Comparison of ENCODE assay signal across 8 mouse cellular contexts in the genomic region with DNA sequence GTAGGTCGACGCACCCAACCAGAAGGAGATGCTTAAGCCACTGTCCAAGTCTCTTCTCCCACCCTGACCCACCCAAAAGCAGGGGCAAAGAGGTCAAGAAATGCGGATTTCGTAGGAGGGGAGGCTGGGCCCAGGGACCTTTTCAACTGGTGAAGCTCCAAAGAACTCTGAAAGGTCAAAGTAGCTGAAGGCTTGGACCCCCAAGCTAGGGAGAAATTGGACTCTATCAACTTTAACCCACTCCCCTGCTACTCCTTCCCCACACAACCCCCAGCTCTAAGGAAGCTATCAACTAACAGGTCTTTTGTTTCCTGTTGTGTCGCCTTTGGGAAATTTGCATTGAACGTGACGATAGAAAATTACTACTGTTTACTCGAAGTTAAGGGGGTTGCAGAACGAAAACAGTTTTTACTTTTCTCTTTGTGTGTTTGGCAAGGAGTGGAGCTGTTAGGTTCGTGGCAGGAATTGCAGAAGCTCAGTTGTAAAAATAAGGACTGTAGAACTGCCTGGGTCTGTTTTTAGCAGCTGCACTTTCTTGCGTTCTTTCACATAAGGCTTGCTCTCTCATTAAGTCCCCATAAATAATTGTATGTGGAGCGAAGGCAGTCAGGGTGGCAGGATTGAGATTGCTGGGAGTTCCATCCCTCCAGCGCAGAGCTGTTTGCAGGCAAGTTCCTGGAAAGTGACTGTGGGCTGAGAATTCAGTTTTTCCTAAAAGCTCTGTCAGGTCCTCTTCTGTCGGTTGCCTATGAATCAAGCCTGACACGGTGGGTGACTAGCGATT. TPM values are rescaled to one million over a fixed set of nuclear protein-coding genes. Genes with fewer than 3 reads are reported as not detected.
A peak's percentile ranks its signal among the peaks of the same experiment; 100 is the strongest.
DNase-seq lines count a peak whose midpoint lies in the region; ATAC-seq and TF ChIP-seq lines count a peak whose summit lies in the region.

No protein-coding gene starts in this region.

- TF ChIP-seq EP300 in ES-Bruce4 (IDR thresholded peaks at IDR 0.05; ENCODE audit: insufficient read depth, low read depth, low read length), result no peak

- no peak overlapping the region; the same call in 1 of the 2 replicates for H3K9ac ChIP-seq in ES-Bruce4 (ENCODE audit: low read depth, poor library complexity, severe bottlenecking)
- H3K9ac ChIP-seq in forebrain, embryonic 16.5 days (replicated peaks; ENCODE audit: low read depth, low read length), result no peak overlapping the region

- no peak overlapping the region for H3K27ac ChIP-seq in ES-Bruce4 (ENCODE audit: insufficient read depth, low read length)
- no peak overlapping the region for H3K27ac ChIP-seq in forebrain, embryonic 16.5 days (ENCODE audit: low read length)

- DNase-seq in CD4-positive, CD25-positive, alpha-beta regulatory T cell, adult 2 months (ENCODE audit: low read depth, low spot score), result peak; percentile 54
- peak; percentile 29 for DNase-seq in mesoderm, embryonic 11.5 days (ENCODE audit: low read depth, low spot score)
- peak; percentile 56 for DNase-seq in thymus, postnatal 0 days (ENCODE audit: low spot score)
- no peak for DNase-seq in cerebellum, postnatal 4 days (ENCODE audit: low spot score in 2 of 2)
- DNase-seq in left cerebral cortex, postnatal 4 days, result no peak

- 2% methylated on average over 16 of the region's 16 CpGs for WGBS in forebrain, embryonic 16.5 days

- ATAC-seq in forebrain, embryonic 16.5 days, result no peak
- ATAC-seq in activated CD4-positive, CD25-positive, alpha-beta regulatory T cell, adult 4 months, result no peak

- no peak for TF ChIP-seq POLR2A in ES-Bruce4 (IDR thresholded peaks at IDR 0.05; ENCODE audit: insufficient read depth, low read length)

- H3K4me3 ChIP-seq in ES-Bruce4 (ENCODE audit: low read depth, low read length), result peak overlapping the region; percentile 35; the same call in 1 of the 2 replicates
- H3K4me3 ChIP-seq in forebrain, embryonic 16.5 days (replicated peaks; ENCODE audit: low read length), result peak overlapping the region; percentile 80

- H3K9me3 ChIP-seq in ES-Bruce4 (replicated peaks; ENCODE audit: control insufficient read depth, insufficient read depth, low read length, poor library complexity, severe bottlenecking), result no peaks in the 10 kb centered on the region
- no peaks in the 10 kb centered on the region for H3K9me3 ChIP-seq in forebrain, embryonic 16.5 days (ENCODE audit: control insufficient read depth, low read length)

- TF ChIP-seq CTCF in ES-Bruce4 (IDR thresholded peaks at IDR 0.05; ENCODE audit: low read depth, low read length), result no peak

- H3K4me2 ChIP-seq in forebrain, embryonic 16.5 days (ENCODE audit: low read length), result peak overlapping the region; percentile 77

- peaks cover 2% of the 10 kb centered on the region for H3K4me1 ChIP-seq in ES-Bruce4 (ENCODE audit: control insufficient read depth, insufficient read depth, low read length)
- peaks cover 16% of the 10 kb centered on the region for H3K4me1 ChIP-seq in forebrain, embryonic 16.5 days (replicated peaks; ENCODE audit: control insufficient read depth, insufficient read depth, low read length)

- H3K36me3 ChIP-seq in ES-Bruce4 (ENCODE audit: control insufficient read depth, insufficient read depth, low read length, poor library complexity, severe bottlenecking), result no peaks in the 10 kb centered on the region
- H3K36me3 ChIP-seq in forebrain, embryonic 16.5 days (ENCODE audit: control insufficient read depth, insufficient read depth), result no peaks in the 10 kb centered on the region

- intact Hi-C loops in left cerebral cortex, postnatal 4 days (cut with DNase I), result loop anchor here (2.0 to 5.0 kb wide), 2 partner anchors 514 to 625 kb away; no protein-coding TSS in a partner anchor

- no peaks in the 10 kb centered on the region; the same call in none of the 2 replicates for H3K27me3 ChIP-seq in ES-Bruce4 (ENCODE audit: control insufficient read depth, insufficient read depth, low read length, poor library complexity, severe bottlenecking)
- peaks cover 15% of the 10 kb centered on the region; the same call in 1 of the 2 replicates for H3K27me3 ChIP-seq in forebrain, embryonic 16.5 days (replicated peaks; ENCODE audit: control insufficient read depth, insufficient read depth, low read length)

RNA-seq across cellular contexts. Expression of a gene that starts 0.7 kb away (rescaled TPM):
- polyA plus RNA-seq in ES-Bruce4 (2011; ENCODE audit: insufficient read depth, insufficient read length, low read depth, missing spikeins), result 13.4 and 13.8 TPM in 2 replicates
- polyA plus RNA-seq in forebrain, embryonic 16.5 days (2015; fragmentation: Nextera tagmentation; extraction: Ambion mirVana), result 43.2 and 50.9 TPM in 2 replicates
- polyA plus RNA-seq in thymus, postnatal 0 days (2015; fragmentation: Nextera tagmentation; extraction: Ambion mirVana), result 728 and 901 TPM in 2 replicates
- polyA plus RNA-seq in activated CD4-positive, CD25-positive, alpha-beta regulatory T cell, adult 4 months (2017; shearing (Covaris generic)), result 10 to 100 TPM; 41.0 to 63.4 TPM
- total RNA-seq in left cerebral cortex, postnatal 4 days (2021), result 100 to 1,000 TPM; 168 to 200 TPM

Comparison
In these comparisons a context has a peak if more than half of its experiments do, and no peak if none do; other contexts are left out.
1. DNase-seq: peak in CD4-positive, CD25-positive, alpha-beta regulatory T cell, adult 2 months (single experiment), mesoderm, embryonic 11.5 days (single experiment) and thymus, postnatal 0 days (single experiment); none in cerebellum, postnatal 4 days (0 of 2) and left cerebral cortex, postnatal 4 days (single experiment).
2. RNA of a gene that starts 0.7 kb away (polyA plus RNA-seq): 728 to 901 TPM in thymus, postnatal 0 days; 41.0 to 63.4 TPM in activated CD4-positive, CD25-positive, alpha-beta regulatory T cell, adult 4 months, 43.2 to 50.9 TPM in forebrain, embryonic 16.5 days and 13.4 to 13.8 TPM in ES-Bruce4; every median in the first group is over 10 times any median in the second.